Mouse (Mus musculus): ENCODE measurements around the gene Il10rb. TPM values are rescaled to one million over a fixed set of nuclear protein-coding genes. Genes with fewer than 3 reads are reported as not detected.

Gene Il10rb
- polyA plus RNA-seq, 1 experiment from 2014 or later = 52.3 TPM

GRCm38 (mm10) chr16:91385621-91386020 is 20.3 kb upstream of the Il10rb start:
- Histone ChIP-seq H3K9ac (ENCODE audit: low read length) (no peak overlapping the region), H3K27me3 (ENCODE audit: control insufficient read depth, insufficient read depth, low read length) (no peaks in the 10 kb centered on the region), H3K4me2 (replicated peaks; ENCODE audit: low read depth) (no peak overlapping the region), H3K4me3 (ENCODE audit: low read depth, low read length) (no peak overlapping the region), H3K36me3 (ENCODE audit: control insufficient read depth, insufficient read depth, low read length) (peaks cover 7% of the 10 kb centered on the region; the same call in 1 of the 2 replicates), H3K4me1 (replicated peaks; ENCODE audit: control insufficient read depth, insufficient read depth) (no peaks in the 10 kb centered on the region), H3K9me3 (ENCODE audit: control insufficient read depth, low read length) (no peaks in the 10 kb centered on the region), H3K27ac (replicated peaks) (no peak overlapping the region)
- peak; percentile 74 for ATAC-seq (ENCODE audit: low FRiP score, low TSS enrichment)
- no peak for DNase-seq (ENCODE audit: low spot score)
- 47% methylated on average over 10 of the region's 10 CpGs for WGBS
- TF ChIP-seq EP300 (optimal IDR thresholded peaks at IDR 0.05) (no peak), CTCF (IDR thresholded peaks at IDR 0.05; ENCODE audit: low read depth) (no peak)

- H3K27ac ChIP-seq (replicated peaks) = no peak overlapping the region
- H3K36me3 ChIP-seq (ENCODE audit: control insufficient read depth, insufficient read depth, low read length) = peaks cover 7% of the 10 kb centered on the region; the same call in 1 of the 2 replicates
- H3K9ac ChIP-seq (ENCODE audit: low read length) = no peak overlapping the region
- H3K4me1 ChIP-seq (replicated peaks; ENCODE audit: control insufficient read depth, insufficient read depth) = no peaks in the 10 kb centered on the region
- H3K27me3 ChIP-seq (ENCODE audit: control insufficient read depth, insufficient read depth, low read length) = no peaks in the 10 kb centered on the region
- DNase-seq (ENCODE audit: low spot score) = no peak
- WGBS = 86% methylated on average over 10 of the region's 10 CpGs
- no peak overlapping the region for H3K4me3 ChIP-seq (ENCODE audit: low read depth, low read length)
- no peak overlapping the region for H3K4me2 ChIP-seq (replicated peaks; ENCODE audit: low read depth)
- ATAC-seq (ENCODE audit: low FRiP score, low TSS enrichment) = no peak
- H3K9me3 ChIP-seq (ENCODE audit: control insufficient read depth, low read length) = no peaks in the 10 kb centered on the region
- no peak for TF ChIP-seq EP300 (optimal IDR thresholded peaks at IDR 0.05)
- no peak for TF ChIP-seq CTCF (IDR thresholded peaks at IDR 0.05; ENCODE audit: low read depth)
These were observed 19.4 kb upstream of the Il10rb start for GRCm38 (mm10) chr16:91386419-91387120.

DNA sequence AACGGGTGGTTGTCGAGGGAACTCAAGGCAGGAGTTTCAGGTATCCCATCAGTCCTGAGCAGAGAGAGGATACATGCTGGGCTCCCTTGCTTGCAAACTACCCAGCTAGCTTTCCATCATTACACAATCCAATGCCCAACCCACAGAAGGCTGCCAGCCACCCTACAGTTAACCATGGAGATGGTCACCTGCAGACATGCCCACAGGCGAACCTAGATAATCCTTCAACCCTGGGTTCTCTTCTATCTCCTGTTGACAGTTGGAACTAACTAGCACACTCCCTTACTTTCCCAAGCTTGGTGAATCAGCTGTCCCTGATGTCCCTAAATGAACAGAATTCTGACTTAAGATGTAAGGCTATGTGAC is 18.9 kb upstream of the Il10rb start:
- Histone ChIP-seq H3K36me3 (ENCODE audit: control insufficient read depth, insufficient read depth, low read length) (peaks cover 7% of the 10 kb centered on the region; the same call in 1 of the 2 replicates), H3K9ac (ENCODE audit: low read length) (no peak overlapping the region), H3K9me3 (ENCODE audit: control insufficient read depth, low read length) (no peaks in the 10 kb centered on the region), H3K27me3 (ENCODE audit: control insufficient read depth, insufficient read depth, low read length) (no peaks in the 10 kb centered on the region), H3K4me2 (replicated peaks; ENCODE audit: low read depth) (no peak overlapping the region), H3K4me3 (ENCODE audit: low read depth, low read length) (no peak overlapping the region), H3K4me1 (replicated peaks; ENCODE audit: control insufficient read depth, insufficient read depth) (no peaks in the 10 kb centered on the region), H3K27ac (replicated peaks) (no peak overlapping the region)
- ATAC-seq (ENCODE audit: low FRiP score, low TSS enrichment) (no peak), DNase-seq (ENCODE audit: low spot score) (no peak)
- 83% methylated on average over 3 of the region's 3 CpGs for WGBS
- TF ChIP-seq EP300 (optimal IDR thresholded peaks at IDR 0.05) (no peak), CTCF (IDR thresholded peaks at IDR 0.05; ENCODE audit: low read depth) (no peak)

- ATAC-seq (ENCODE audit: low FRiP score, low TSS enrichment) (no peak), DNase-seq (ENCODE audit: low spot score) (no peak)
- no peaks in the 10 kb centered on the region for H3K27me3 ChIP-seq (ENCODE audit: control insufficient read depth, insufficient read depth, low read length)
- H3K9ac ChIP-seq (ENCODE audit: low read length) = no peak overlapping the region
- peaks cover 13% of the 10 kb centered on the region for H3K36me3 ChIP-seq (ENCODE audit: control insufficient read depth, insufficient read depth, low read length)
- H3K4me2 ChIP-seq (replicated peaks; ENCODE audit: low read depth) = no peak overlapping the region
- H3K9me3 ChIP-seq (ENCODE audit: control insufficient read depth, low read length) = no peaks in the 10 kb centered on the region
- no peak overlapping the region for H3K27ac ChIP-seq (replicated peaks)
- TF ChIP-seq EP300 (optimal IDR thresholded peaks at IDR 0.05) (no peak), CTCF (IDR thresholded peaks at IDR 0.05; ENCODE audit: low read depth) (peak; percentile 67)
- H3K4me1 ChIP-seq (replicated peaks; ENCODE audit: control insufficient read depth, insufficient read depth) = no peaks in the 10 kb centered on the region
- no peak overlapping the region for H3K4me3 ChIP-seq (ENCODE audit: low read depth, low read length)
- 91% methylated on average over 4 of the region's 4 CpGs for WGBS
These were observed 15.9 kb upstream of the Il10rb start for GRCm38 (mm10) chr16:91390100-91390499.

- Histone ChIP-seq H3K9ac (ENCODE audit: low read length) (no peak within 1 kb of the TSS), H3K4me1 (replicated peaks; ENCODE audit: control insufficient read depth, insufficient read depth) (no peaks in the 10 kb centered on the region), H3K27me3 (ENCODE audit: control insufficient read depth, insufficient read depth, low read length) (no peaks in the 10 kb centered on the region), H3K4me2 (replicated peaks; ENCODE audit: low read depth) (no peak within 1 kb of the TSS), H3K27ac (replicated peaks) (no peak within 1 kb of the TSS), H3K36me3 (ENCODE audit: control insufficient read depth, insufficient read depth, low read length) (peaks cover 13% of the 10 kb centered on the region), H3K9me3 (ENCODE audit: control insufficient read depth, low read length) (no peaks in the 10 kb centered on the region), H3K4me3 (ENCODE audit: low read depth, low read length) (no peak within 1 kb of the TSS)
- ATAC-seq (ENCODE audit: low FRiP score, low TSS enrichment) (no peak), DNase-seq (ENCODE audit: low spot score) (no peak)
- 75% methylated on average over 5 of the region's 5 CpGs for WGBS
- no peak for TF ChIP-seq CTCF (IDR thresholded peaks at IDR 0.05; ENCODE audit: low read depth)
- no peak for TF ChIP-seq EP300 (optimal IDR thresholded peaks at IDR 0.05)
These were observed 14.5 kb upstream of the Il10rb start, which contains the start of gene Gm21970 for GRCm38 (mm10) chr16:91391421-91391820. TSS of gene Gm21970 (plus strand) at chr16:91391721.

DNA sequence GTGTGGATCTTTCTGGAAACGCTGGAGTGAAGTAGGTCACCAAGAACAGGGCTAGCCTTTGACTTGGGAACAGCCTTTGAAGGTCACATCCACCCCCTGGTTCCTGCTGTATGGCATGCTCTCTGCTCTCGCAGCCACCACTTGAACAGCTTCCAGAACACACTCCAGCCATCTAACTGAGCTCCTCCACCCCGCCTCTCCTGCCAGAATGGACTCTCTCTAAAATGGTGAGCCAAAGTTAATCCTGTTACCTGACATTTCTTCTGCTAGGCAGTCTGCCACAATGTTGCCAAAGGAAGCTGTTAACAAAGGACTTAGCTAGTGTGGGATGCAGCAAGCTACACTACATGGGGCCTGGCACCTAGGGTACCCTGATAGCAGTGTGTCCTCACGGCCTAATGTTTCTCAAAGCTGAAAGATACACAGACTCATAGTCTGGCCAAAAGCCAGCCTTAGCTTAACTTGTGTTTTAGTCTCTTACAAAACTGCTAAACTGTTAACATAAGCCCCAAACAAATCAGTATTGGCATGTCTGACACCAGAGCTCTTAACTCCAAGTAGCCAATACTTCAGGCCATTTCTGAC is 11.0 kb upstream of the Il10rb start:
- no peak overlapping the region for H3K4me3 ChIP-seq (ENCODE audit: low read depth, low read length)
- H3K9ac ChIP-seq (ENCODE audit: low read length) = no peak overlapping the region
- no peaks in the 10 kb centered on the region for H3K9me3 ChIP-seq (ENCODE audit: control insufficient read depth, low read length)
- no peak overlapping the region for H3K27ac ChIP-seq (replicated peaks)
- TF ChIP-seq CTCF (IDR thresholded peaks at IDR 0.05; ENCODE audit: low read depth) (no peak), EP300 (optimal IDR thresholded peaks at IDR 0.05) (no peak)
- DNase-seq (ENCODE audit: low spot score) = no peak
- H3K4me2 ChIP-seq (replicated peaks; ENCODE audit: low read depth) = no peak overlapping the region
- H3K4me1 ChIP-seq (replicated peaks; ENCODE audit: control insufficient read depth, insufficient read depth) = no peaks in the 10 kb centered on the region
- 45% methylated on average over 4 of the region's 4 CpGs for WGBS
- peaks cover 6% of the 10 kb centered on the region for H3K36me3 ChIP-seq (ENCODE audit: control insufficient read depth, insufficient read depth, low read length)
- ATAC-seq (ENCODE audit: low FRiP score, low TSS enrichment) = no peak
- H3K27me3 ChIP-seq (ENCODE audit: control insufficient read depth, insufficient read depth, low read length) = no peaks in the 10 kb centered on the region
